Mouse (Mus musculus) hindbrain, embryonic 13.5 days (tissue): ENCODE results near the gene Zfp934. TPM values are rescaled to one million over a fixed set of nuclear protein-coding genes. Genes with fewer than 3 reads are reported as not detected.

Experiments
- microRNA-seq: library from miRNA; unstranded; fragments of <30 nt; microRNA quantifications from one replicate; pipeline ENCODE4, GENCODE M21; 2016
- polyA plus RNA-seq: library from polyadenylated mRNA; unstranded; fragments of >200 nt; fragmentation: Nextera tagmentation; extraction: Ambion mirVana; gene quantifications from 2 replicates; pipeline ENCODE4 v1.2.1, GENCODE M21; 2015

The Zfp934 gene
- polyA plus RNA-seq, 1 experiment from 2014 or later, result 14.4 TPM

Small RNAs within 50 kb of the gene (microRNA-seq; reads per million reads assigned to microRNA genes)
- gene Gm22256, result not detected

Other genes with a start within 250 kb of the Zfp934 start
- 2.5 and 2.6 TPM in 2 replicates for gene Gm3604, start 188.0 kb downstream of the Zfp934 start, polyA plus RNA-seq
- 16.9 and 17.8 TPM in 2 replicates for gene Gm49359, start 104.4 kb downstream of the Zfp934 start, polyA plus RNA-seq
- gene Zfp935, start 12.7 kb downstream of the Zfp934 start, polyA plus RNA-seq, result not detected in 2 replicates
- 8.5 and 9.4 TPM in 2 replicates for gene 6720489N17Rik, start 53.0 kb upstream of the Zfp934 start, polyA plus RNA-seq
- 35.0 and 37.2 TPM in 2 replicates for gene Platr25, start 189.5 kb upstream of the Zfp934 start, polyA plus RNA-seq
- 10.8 and 11.2 TPM in 2 replicates for gene Gm5141, start 214.6 kb upstream of the Zfp934 start, polyA plus RNA-seq